Mouse (Mus musculus) erythroid progenitor cell, adult 5-6 weeks (primary cell): ENCODE data around the gene Fgd2. TPM values are rescaled to one million over a fixed set of nuclear protein-coding genes. Genes with fewer than 3 reads are reported as not detected.
"Not testable (repeated sequence)": the region's sequence is repeated elsewhere in the genome, so short reads cannot be mapped to it uniquely, and the experiment has no call there.

ENCODE experiments used
- ATAC-seq: replicated peaks from 2 replicates; pipeline ENCODE4 v1.8.0; 2016; ENCODE audit warnings: moderate number of reproducible peaks, mild to moderate bottlenecking, moderate TSS enrichment, inconsistent platforms; ENCODE audit not compliant: poor library complexity, low FRiP score, severe bottlenecking
- total RNA-seq, 2 experiments: library from RNA; stranded (forward) in 1 of 2; stranded (reverse) in 1 of 2; fragments of 150-400 nt in 1 of 2; fragments of 186-747, 209-891 nt in 1 of 2; gene quantifications; 2 replicates each; pipeline versions ENCODE4 v1.2.3 to v1.2.4; 2015 to 2017; ENCODE audit warnings: low replicate concordance in 2 of 2

Gene Fgd2
- total RNA-seq, 2 experiments from 2014 or later, result 0.98 to 6.3 TPM

GRCm38 (mm10) chr17:29356882-29357281 lies 3.8 kb upstream of the Fgd2 start:
- ATAC-seq, result no peak

GRCm38 (mm10) chr17:29358928-29359327 lies 1.8 kb upstream of the Fgd2 start:
- ATAC-seq, result no peak

GRCm38 (mm10) chr17:29361982-29362691 lies 1.4 kb downstream of the Fgd2 start:
- no peak for ATAC-seq

DNA sequence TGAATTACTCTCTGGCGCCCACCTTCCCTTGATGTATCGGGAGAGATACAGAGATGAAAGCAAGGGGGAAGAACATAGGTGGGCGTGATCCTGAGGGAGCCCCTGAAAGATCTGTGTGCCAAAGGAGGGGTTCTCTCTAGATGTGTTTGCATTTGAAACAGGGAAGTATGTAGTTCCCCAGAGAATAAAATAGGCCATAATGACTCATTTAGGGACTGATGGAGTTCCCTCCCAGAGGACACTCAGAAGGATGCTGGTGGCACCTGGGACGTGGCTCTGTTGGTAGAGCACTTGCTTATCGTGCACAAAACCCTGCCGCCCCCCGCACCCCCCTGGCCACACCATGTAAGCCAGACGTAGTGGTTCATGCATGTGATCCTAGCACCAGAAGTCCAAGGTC lies 2.4 kb downstream of the Fgd2 start:
- ATAC-seq, result no peak

DNA sequence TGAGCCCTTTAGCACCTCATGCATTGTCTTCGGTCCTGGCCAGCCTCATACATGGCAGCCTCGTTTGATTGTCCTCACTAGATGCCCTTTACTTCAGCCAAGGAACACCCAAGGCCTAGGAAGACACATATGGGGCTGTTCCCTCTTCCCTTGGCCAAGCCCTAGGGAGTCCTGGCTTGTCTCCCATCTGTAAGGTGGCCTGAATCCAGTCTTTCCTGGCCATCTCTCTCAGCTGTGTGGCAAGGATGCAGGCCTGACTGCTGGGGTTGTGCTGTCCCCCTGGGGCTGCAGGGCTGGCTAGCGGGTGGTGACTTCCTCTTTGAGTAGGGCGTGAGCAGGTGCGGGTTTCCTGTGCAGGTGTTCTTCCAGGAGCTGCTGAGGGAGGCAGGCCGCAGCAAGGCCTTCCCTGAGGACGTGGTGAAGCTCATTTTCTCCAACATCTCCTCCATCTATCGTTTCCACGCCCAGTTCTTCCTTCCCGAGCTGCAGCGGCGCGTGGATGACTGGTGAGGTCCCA lies 4.4 kb downstream of the Fgd2 start:
- no peak for ATAC-seq

DNA sequence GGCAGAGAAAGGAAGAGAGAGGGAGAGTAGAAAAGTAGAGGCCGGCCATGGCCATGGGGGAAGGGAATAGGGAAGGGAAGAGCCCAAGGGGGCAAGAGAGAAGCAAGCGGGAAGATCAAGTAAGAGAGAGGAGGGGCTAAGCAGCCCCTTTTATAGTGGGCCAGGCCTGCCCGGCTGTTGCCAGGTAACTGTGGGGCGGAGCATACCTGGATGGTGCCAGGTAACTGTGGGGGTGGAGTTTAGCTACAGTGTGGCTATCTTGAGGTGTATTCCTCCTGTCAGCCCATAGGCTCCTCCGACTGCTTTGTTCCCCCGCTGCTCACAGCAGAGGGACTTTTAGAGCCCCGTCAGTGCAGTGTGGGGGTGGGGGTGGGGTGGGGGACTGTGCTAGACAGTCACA lies 8.0 kb downstream of the Fgd2 start:
- no peak for ATAC-seq

GRCm38 (mm10) chr17:29370984-29371723 lies 10.4 kb downstream of the Fgd2 start:
- ATAC-seq, result peak; percentile 73

GRCm38 (mm10) chr17:29375871-29376270 lies 15.2 kb downstream of the Fgd2 start:
- ATAC-seq, result no peak

DNA sequence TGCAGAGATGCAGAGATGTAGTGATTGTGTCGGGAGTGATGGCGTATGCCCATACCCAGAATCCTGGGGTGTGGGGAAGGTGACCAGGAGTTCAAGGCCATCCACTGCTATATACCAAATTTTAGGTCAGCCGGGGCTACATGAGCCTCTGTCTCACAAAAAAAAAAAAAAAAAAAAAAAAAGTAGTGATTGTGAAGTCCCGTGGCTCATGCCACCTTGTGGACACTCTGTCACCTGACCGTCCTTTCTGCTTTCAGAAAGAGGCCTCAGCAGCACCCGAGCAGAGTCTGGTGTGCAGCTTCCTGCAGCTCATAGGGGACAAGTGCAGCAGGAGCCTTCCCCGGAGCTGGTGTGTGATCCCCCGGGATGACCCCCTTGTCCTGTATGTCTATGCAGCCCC lies 17.3 kb downstream of the Fgd2 start:
- no peak for ATAC-seq

- no peak for ATAC-seq
Observed at GRCm38 (mm10) chr17:29380241-29380640, 19.5 kb downstream of the Fgd2 start.

GRCm38 (mm10) chr17:29381472-29381871 lies 20.8 kb downstream of the Fgd2 start:
- peak; percentile 90 for ATAC-seq

DNA sequence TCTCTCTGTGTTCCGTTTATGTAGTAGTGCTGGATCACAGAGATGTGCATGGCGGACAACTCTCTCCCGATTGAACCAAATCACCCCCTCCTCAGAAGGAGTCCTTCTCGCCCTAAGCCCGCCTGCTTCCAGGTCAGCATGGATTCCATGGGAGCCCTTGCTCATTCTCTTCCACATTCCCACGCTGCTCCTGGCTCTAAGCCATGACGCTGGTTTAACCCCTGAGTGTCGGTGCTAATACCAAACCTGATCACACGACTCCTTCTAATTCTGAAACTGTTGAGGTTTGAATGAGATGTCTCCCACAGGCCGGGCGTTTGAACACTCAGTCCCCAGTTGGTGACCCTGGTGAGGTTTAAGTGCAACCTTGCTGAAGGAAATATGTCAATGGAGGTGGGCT lies 21.7 kb downstream of the Fgd2 start:
- no peak for ATAC-seq

DNA sequence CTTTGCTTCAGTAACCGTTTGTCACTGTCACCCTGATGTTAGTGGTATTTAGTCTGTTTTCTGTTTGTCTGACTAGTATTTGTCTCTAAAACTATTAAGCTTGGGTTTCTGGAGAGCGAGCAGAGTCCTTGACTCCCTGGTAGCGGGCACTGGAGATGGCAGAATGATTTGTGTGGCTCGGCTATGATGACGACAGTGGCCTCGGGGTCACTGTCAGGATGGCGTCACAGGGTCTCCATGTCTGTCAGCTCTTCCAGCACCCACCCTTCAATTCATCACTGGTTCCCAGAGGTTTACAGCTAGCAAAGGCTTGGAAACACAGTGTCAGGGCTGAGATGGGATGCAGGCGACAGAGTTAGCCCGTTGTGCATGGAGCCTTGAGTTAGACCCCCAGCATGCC lies 23.2 kb downstream of the Fgd2 start:
- ATAC-seq, result no peak

DNA sequence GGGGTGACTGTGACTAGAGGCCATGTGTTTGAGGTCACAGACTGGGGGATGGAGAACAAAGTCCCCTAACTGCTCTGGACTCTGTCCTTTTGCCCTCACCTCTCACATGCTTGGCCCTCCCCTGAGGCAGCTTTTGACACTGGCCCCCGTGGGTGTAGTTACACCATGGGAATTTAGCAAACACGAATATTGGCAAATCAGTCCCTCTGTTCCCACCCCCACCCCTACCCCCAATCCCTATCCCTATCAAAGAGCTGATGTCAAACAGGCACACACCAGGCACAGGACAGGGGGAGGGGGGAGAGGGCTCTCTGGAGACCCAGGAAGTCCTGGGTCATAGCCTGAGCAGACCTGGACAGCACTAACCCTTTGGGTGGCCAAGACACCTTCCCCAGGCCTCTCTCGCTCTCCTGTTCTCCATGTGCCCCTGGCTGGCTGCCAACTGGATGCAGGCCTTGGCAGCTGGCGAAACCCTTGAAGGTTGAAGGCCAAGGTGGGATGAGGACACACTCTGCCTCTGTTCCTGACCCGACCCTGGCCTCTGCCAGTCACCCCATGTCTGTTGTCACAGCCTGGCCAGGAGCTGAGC lies 24.2 kb downstream of the Fgd2 start:
- no peak for ATAC-seq

DNA sequence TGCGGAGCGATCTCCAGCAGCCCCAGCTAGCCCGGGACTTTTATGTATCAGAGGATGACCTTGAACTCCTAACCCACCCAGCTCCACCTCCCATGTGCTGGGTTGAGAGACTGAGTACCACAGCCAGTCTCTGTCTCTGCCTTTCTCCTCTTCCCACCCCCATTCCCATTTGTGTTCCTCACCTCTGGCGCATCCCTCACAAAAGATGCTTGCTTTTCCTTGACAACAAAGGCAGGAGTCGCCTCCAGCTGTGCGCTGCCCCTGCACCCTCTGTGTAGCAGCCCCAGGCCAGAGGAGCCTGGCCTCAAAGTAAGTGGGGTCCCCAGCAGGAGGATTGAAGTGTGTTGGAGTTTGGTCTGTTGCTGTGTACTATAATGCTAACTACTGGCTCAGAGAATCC lies 25.0 kb downstream of the Fgd2 start:
- no peak for ATAC-seq

DNA sequence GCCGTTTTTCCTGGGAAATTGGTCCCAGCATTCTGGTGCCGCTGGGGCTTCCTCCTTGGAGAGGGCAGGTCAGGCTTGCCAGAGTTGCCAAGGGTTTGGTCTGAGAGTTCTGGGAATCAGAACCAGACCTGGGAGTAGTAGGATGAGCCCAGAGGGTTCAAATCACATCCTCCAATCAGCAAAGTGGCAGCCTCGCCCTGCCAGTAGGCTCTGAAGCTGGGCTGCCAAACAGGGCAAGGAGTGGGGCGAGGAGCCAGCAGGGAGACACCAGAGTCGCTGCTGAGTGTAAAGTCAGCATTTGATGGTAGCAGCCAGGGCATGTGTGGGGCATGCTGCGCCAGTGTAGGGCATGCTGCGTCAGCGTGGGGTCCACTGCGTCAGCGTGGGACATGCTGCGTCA lies 28.3 kb downstream of the Fgd2 start:
- 0 out of 2 replicates have a peak, but pooled peaks have one; percentile 36 for ATAC-seq

DNA sequence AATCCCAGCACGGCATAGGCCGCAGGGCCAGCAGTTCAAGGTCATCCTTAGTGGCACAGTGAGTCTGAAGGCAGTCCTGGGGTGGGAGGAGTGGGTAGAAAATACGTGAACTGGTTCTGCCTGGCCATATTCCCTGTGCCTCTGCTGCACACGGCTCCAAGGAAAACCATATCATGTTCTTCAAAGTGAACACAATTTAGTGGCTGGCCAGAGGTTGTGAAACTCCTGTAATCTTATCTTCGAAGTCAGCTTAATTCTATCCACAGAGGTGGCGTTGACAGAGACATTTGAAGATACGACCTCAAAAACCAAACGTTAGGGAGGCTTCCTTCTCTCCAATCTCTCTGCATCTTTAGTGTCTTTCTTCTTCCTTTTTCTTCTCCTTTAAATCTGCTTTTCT lies 30.6 kb downstream of the Fgd2 start:
- no peak for ATAC-seq

DNA sequence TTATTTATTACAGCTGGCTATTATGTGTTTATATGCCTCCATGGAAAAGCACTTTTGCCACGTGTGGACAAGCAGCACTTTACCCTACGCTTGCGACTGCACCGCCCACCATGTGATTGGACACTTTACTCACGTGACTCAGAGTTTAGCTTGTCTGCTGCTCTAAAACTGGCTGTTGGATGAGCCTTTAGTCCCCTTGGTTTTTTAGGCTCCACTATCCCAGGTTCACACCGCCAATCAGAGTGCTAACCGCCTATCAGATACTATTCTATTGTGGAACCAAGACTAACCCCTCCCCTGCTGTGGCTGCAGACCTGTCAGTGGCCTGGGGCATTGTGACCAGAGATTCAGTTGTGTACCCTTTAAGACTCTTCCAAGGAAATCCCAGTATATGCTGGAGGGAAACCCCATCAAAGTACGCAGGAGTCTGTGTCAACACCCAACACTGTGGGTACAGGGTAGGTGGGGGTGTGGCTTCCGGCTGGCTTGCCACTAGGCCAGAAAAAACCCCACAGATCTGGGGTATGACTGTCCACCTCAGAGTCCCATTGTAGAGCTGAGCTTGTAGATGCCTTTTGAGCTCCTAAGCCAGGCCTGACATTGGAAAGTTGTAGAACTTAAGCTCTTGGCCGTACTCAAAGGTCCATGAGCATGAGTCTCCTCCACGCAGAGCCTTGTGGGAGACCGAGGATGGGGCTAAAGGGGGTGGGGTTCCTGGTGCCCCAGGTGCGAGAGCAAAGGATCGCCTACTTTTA lies 32.8 kb downstream of the Fgd2 start:
- no peak for ATAC-seq

- no peak for ATAC-seq
Observed at GRCm38 (mm10) chr17:29394106-29394760, 33.5 kb downstream of the Fgd2 start.

GRCm38 (mm10) chr17:29394761-29395160 lies 34.0 kb downstream of the Fgd2 start:
- ATAC-seq, result not testable (repeated sequence)
